Mouse (Mus musculus) limb, embryonic 14.5 days (tissue): ENCODE results near the gene Lrmda. TPM values are rescaled to one million over a fixed set of nuclear protein-coding genes. Genes with fewer than 3 reads are reported as not detected.
A peak's percentile ranks its signal among the peaks of the same experiment; 100 is the strongest.

ENCODE experiments used
- ATAC-seq: fragments of 200-750 bp; cut with Nextera tagmentation; 2 replicates; pipeline ENCODE4 v1.8.0; 2017; ENCODE audit warnings: low read depth, moderate number of reproducible peaks, moderate TSS enrichment; ENCODE audit not compliant: low FRiP score
- DNase-seq: peaks from one replicate; pipeline ENCODE4 v3.0.0-alpha.2; 2015; ENCODE audit warnings: low spot score
- H3K27ac ChIP-seq: fragments of 300-500 bp; sonication (generic); replicated peaks from 2 replicates; pipeline ENCODE4 v1.5.1; 2014; ENCODE audit warnings: low read depth, mild to moderate bottlenecking, low read length, moderate library complexity, mixed read lengths
- H3K27me3 ChIP-seq: fragments of 300-500 bp; sonication (generic); 2 replicates; pipeline ENCODE4 v1.6.1; 2014; ENCODE audit warnings: low read length, mixed read lengths; ENCODE audit not compliant: control insufficient read depth, insufficient read depth
- H3K36me3 ChIP-seq: fragments of 300-500 bp; sonication (generic); 2 replicates; pipeline ENCODE4 v1.6.1; 2014; ENCODE audit warnings: mild to moderate bottlenecking, low read length, moderate library complexity, mixed read lengths; ENCODE audit not compliant: control insufficient read depth, insufficient read depth
- H3K4me1 ChIP-seq: fragments of 300-500 bp; sonication (generic); 2 replicates; pipeline ENCODE4 v1.6.1; 2014; ENCODE audit warnings: antibody characterized with exemption, low read length, mixed read lengths; ENCODE audit not compliant: control insufficient read depth, insufficient read depth
- H3K4me2 ChIP-seq: fragments of 300-500 bp; sonication (generic); replicated peaks from 2 replicates; pipeline ENCODE4 v1.6.1; 2014; ENCODE audit warnings: low read depth, mild to moderate bottlenecking, low read length, moderate library complexity; ENCODE audit not compliant: severe bottlenecking
- H3K4me3 ChIP-seq: fragments of 300-500 bp; sonication (generic); replicated peaks from 2 replicates; pipeline ENCODE4 v1.5.1; 2014; ENCODE audit warnings: low read length
- H3K9ac ChIP-seq: fragments of 300-500 bp; sonication (generic); 2 replicates; pipeline ENCODE4 v1.6.1; 2014; ENCODE audit warnings: mild to moderate bottlenecking, low read depth, low read length, moderate library complexity; ENCODE audit not compliant: severe bottlenecking
- H3K9me3 ChIP-seq: fragments of 300-500 bp; sonication (generic); 2 replicates; pipeline ENCODE4 v1.6.1; 2016; ENCODE audit warnings: low read length; ENCODE audit not compliant: control insufficient read depth
- POLR2A ChIP-seq: fragments of 200-500 bp; IDR thresholded peaks from 2 replicates; pipeline ENCODE4 v1.8.0; 2012; ENCODE audit warnings: inconsistent platforms, mild to moderate bottlenecking, moderate library complexity, borderline replicate concordance; ENCODE audit not compliant: insufficient read depth, insufficient read length; ENCODE audit errors: extremely low read depth
- WGBS: fragments of 180-500 bp; shearing (Covaris S2); extraction: QIAGEN DNeasy Blood & Tissue Kit; methylation state at CpG from one replicate; pipeline ENCODE4 v1.1.7; 2014; 5-methylcytosine and 5-hydroxymethylcytosine counted together
- polyA plus RNA-seq, 2 experiments: library from polyadenylated mRNA; depleted of rRNA in 1 of 2; stranded (reverse) in 1 of 2; unstranded in 1 of 2; fragments of >200 nt; fragmentation: Nextera tagmentation in 1 of 2; extraction: Ambion mirVana in 1 of 2; gene quantifications; 2 replicates each; pipeline versions ENCODE4 v1.2.1 to v1.2.3; 2012 to 2014

The Lrmda gene
- polyA plus RNA-seq, 2 experiments, result 0.08 to 0.72 TPM

DNA sequence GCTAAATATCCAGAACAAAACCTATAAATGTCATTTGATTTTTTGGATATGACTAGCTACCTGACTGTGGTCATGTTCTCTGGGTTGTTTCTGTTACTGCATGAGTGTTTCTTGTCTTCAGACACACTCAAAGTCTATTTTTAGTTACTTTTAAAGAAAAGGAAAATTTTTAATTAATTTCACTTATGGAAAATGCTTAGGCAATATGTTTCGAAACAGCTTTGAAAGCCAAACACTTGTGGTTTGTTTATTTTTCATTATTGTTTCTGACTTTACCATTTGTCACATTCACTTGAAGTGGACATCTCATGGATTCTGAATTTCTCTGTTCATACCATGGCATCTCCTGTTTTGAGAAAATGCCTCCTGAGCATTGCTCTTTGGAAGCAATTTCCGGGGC, 582.8 kb downstream of the Lrmda start:
- H3K36me3 ChIP-seq, result no peaks in the 10 kb centered on the region
- H3K4me1 ChIP-seq, result no peaks in the 10 kb centered on the region; the same call in 1 of the 2 replicates
- H3K9me3 ChIP-seq, result no peaks in the 10 kb centered on the region
- no peak for ATAC-seq
- no peak for TF ChIP-seq POLR2A
- H3K27me3 ChIP-seq, result 0 out of 2 replicates have a peak, but pooled peaks cover 4% of the 10 kb centered on the region
- no peak for DNase-seq
- H3K27ac ChIP-seq, result no peak overlapping the region
- H3K4me2 ChIP-seq, result no peak overlapping the region
- no peak overlapping the region for H3K4me3 ChIP-seq
- H3K9ac ChIP-seq, result no peak overlapping the region
- 89% methylated on average over 2 of the region's 2 CpGs for WGBS

DNA sequence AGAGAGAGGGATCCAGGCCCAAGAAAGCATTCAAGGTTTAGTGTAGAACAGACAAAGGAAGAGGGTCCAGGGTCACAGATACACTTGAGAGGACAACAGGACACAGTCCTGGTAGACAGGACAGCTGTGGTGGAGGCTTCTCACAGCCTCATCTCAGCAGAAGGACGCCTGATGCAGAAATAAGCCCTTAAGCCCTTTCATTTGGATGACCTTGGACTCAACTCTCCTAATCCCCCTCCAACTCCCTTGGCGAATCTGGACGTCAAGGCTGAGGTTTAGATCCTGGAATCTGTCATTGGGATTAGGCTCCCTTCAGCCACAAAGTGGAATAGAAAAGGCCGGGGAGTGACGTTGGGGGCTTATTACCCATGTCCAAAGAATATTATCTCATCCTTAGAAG, 589.1 kb downstream of the Lrmda start:
- Histone ChIP-seq H3K4me1 (peaks cover 15% of the 10 kb centered on the region), H3K27ac (no peak overlapping the region), H3K9ac (no peak overlapping the region), H3K4me3 (no peak overlapping the region), H3K4me2 (no peak overlapping the region), H3K36me3 (no peaks in the 10 kb centered on the region), H3K27me3 (no peaks in the 10 kb centered on the region), H3K9me3 (no peaks in the 10 kb centered on the region)
- 54% methylated on average over 5 of the region's 5 CpGs for WGBS
- peak; percentile 37 for DNase-seq
- TF ChIP-seq POLR2A, result no peak
- ATAC-seq, result 0 out of 2 replicates have a peak, but pooled peaks have one; percentile 34

DNA sequence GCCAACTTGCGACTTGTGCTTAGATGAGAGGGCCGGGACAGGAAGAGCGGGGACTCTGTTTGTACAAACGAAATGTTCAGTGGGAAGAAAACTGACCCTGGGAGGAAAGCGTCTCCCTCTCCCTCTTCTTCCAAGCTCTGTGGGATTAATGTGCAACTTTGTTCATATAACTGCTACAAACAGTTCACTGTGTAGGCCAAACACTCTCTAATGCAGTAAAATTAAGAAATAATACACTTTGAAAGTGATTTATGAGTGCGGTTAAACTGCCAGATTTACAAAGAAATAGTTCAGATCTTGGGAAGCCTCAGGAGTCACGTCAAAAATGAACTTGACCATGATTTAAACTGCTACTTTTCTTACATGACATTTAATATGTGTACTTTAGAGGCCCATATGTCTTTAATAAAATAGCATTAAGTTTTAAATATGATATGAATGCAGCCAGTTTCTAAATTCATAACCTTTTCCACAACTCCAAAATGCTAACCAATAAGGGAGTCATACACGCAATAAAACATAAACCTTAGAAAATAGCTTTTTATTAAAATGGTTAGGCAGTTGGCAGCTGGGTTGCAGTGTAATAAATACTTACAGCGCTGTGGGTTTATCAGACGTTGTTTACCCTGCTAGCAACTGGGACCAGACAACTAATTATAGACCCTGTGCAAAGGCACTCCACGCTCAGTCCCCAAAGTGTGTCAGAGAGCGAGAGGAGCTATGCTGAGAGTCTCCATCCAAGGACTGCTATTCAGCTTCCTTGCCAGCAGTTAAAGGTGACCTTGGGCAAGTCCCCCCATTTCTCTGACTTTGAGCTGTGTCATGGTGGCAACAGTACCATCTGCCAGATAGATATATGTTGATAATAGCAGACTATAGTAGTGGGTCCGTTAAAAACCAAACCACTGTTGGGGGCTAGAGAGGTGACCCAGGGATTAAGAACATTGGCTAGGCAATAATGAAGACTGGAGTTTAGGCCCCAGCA, 590.0 kb downstream of the Lrmda start:
- Histone ChIP-seq H3K27ac (no peak overlapping the region), H3K9me3 (no peaks in the 10 kb centered on the region), H3K4me3 (no peak overlapping the region), H3K9ac (no peak overlapping the region), H3K27me3 (no peaks in the 10 kb centered on the region), H3K4me2 (no peak overlapping the region), H3K36me3 (no peaks in the 10 kb centered on the region), H3K4me1 (peaks cover 15% of the 10 kb centered on the region)
- TF ChIP-seq POLR2A, result no peak
- WGBS, result 26% methylated on average over 13 of the region's 13 CpGs
- ATAC-seq, result peak; percentile 65
- DNase-seq, result peak; percentile 84

DNA sequence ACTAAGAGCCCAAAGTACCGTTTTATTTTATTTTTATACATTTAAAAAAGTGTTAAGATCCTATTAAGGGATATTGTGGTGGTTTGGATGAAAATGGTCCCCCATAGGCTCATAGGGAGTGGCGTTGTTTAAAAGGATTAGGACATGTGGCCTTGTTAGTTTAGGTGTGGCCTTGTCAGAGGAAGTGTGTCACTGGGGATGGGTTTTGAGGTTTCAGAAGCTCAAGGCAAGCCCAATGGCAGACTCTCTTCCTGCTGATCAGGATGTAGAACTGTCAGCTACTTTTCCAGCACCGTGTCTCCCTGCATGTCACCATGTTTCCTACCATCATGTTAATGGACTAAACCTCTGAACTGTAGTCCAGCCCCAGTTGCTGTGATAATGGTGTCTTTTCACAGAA, 591.5 kb downstream of the Lrmda start:
- TF ChIP-seq POLR2A, result no peak
- H3K4me1 ChIP-seq, result peaks cover 15% of the 10 kb centered on the region
- H3K9me3 ChIP-seq, result no peaks in the 10 kb centered on the region
- H3K9ac ChIP-seq, result no peak overlapping the region
- H3K4me2 ChIP-seq, result no peak overlapping the region
- H3K27me3 ChIP-seq, result no peaks in the 10 kb centered on the region
- DNase-seq, result no peak
- 68% methylated on average over 3 of the region's 3 CpGs for WGBS
- H3K27ac ChIP-seq, result no peak overlapping the region
- ATAC-seq, result no peak
- no peaks in the 10 kb centered on the region for H3K36me3 ChIP-seq
- no peak overlapping the region for H3K4me3 ChIP-seq

DNA sequence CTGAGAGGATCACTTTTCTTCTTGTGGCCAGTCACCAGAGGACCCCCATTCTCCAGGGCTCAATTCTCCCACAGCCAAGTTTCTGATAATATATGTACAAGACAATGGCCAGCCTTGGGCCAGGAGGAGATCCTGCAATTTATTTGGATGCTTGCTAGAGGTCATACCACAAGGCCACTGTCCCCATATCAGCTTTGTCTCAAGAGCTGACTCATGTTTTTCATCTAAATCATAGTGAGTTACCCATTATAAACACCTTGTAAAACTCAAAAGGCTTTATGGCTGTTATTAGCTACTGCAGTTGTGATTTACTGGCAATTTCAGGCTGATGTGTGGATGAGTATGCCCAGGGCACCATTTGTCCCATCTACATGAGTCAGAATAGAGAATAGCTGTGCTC, 600.7 kb downstream of the Lrmda start:
- Histone ChIP-seq H3K36me3 (no peaks in the 10 kb centered on the region), H3K4me1 (0 out of 2 replicates have a peak, but pooled peaks cover under 1% of the 10 kb centered on the region), H3K4me2 (no peak overlapping the region), H3K4me3 (no peak overlapping the region), H3K27me3 (no peaks in the 10 kb centered on the region), H3K9me3 (no peaks in the 10 kb centered on the region), H3K9ac (no peak overlapping the region), H3K27ac (no peak overlapping the region)
- DNase-seq (no peak), ATAC-seq (no peak)
- TF ChIP-seq POLR2A, result no peak
